Mouse (Mus musculus): Measurements from ENCODE around the gene Dennd2d. TPM values are rescaled to one million over a fixed set of nuclear protein-coding genes. Genes with fewer than 3 reads are reported as not detected.

Dennd2d gene
- polyA plus RNA-seq, 1 experiment from 2014 or later = 0.84 TPM

DNA sequence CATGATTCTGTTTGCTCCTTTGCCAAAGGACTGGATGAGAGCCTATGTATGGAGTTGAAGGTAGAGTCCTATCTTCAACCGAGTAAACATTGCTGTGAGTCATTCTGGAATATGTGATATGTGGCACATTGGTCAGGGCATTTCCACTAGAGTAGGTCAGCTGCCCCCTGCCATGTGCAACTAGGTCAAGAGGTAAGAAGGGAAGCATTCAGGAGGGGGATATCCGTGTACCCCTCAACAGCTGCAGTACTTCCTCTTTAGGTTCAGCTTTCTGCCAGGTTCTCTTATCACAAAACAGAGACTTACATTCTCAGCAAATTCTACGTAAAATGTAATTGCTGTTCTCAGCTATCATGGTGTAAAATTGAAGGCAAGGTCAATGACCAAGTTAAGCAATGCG, 8.0 kb upstream of the Dennd2d start:
- Histone ChIP-seq H3K27ac (ENCODE audit: low read depth, low read length) (no peak overlapping the region), H3K9ac (ENCODE audit: low read depth, low read length) (no peak overlapping the region), H3K4me1 (ENCODE audit: control insufficient read depth, insufficient read depth, low read depth, low read length) (no peaks in the 10 kb centered on the region), H3K4me2 (ENCODE audit: low read length) (no peak overlapping the region), H3K4me3 (ENCODE audit: low read length) (no peak overlapping the region), H3K36me3 (ENCODE audit: control insufficient read depth, insufficient read depth, low read length) (no peaks in the 10 kb centered on the region), H3K9me3 (ENCODE audit: control insufficient read depth, low read length) (no peaks in the 10 kb centered on the region), H3K27me3 (replicated peaks; ENCODE audit: control insufficient read depth, insufficient read depth, low read length) (no peaks in the 10 kb centered on the region)
- ATAC-seq = no peak
- WGBS = 89% methylated on average over 4 of the region's 4 CpGs

DNA sequence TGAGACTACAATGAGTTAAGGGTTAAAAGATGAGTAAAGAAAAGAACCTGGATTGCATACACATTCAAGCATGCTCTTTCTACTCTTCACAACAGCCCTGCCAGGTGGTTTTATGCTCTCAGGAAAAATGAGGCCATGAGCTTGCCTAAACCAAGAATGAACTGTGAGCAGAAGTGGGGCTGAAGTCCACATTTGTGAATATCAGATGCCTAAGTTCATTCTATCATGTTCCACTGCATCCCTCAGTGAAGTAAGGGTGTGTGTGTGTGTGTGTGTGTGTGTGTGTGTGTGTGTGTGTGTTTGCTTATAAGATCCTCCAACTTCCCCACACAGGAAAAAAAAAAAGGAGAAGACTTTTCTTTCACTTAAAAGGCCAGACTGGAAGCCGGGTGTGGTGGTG, 5.3 kb upstream of the Dennd2d start:
- Histone ChIP-seq H3K9me3 (ENCODE audit: control insufficient read depth, low read length) (no peaks in the 10 kb centered on the region), H3K4me3 (ENCODE audit: low read length) (no peak overlapping the region), H3K4me2 (ENCODE audit: low read length) (no peak overlapping the region), H3K4me1 (ENCODE audit: control insufficient read depth, insufficient read depth, low read depth, low read length) (no peaks in the 10 kb centered on the region), H3K36me3 (ENCODE audit: control insufficient read depth, insufficient read depth, low read length) (no peaks in the 10 kb centered on the region), H3K27ac (ENCODE audit: low read depth, low read length) (no peak overlapping the region), H3K9ac (ENCODE audit: low read depth, low read length) (no peak overlapping the region), H3K27me3 (replicated peaks; ENCODE audit: control insufficient read depth, insufficient read depth, low read length) (no peaks in the 10 kb centered on the region; the same call in 1 of the 2 replicates)
- ATAC-seq = no peak
- 82% methylated on average over 1 of the region's 1 CpGs for WGBS

DNA sequence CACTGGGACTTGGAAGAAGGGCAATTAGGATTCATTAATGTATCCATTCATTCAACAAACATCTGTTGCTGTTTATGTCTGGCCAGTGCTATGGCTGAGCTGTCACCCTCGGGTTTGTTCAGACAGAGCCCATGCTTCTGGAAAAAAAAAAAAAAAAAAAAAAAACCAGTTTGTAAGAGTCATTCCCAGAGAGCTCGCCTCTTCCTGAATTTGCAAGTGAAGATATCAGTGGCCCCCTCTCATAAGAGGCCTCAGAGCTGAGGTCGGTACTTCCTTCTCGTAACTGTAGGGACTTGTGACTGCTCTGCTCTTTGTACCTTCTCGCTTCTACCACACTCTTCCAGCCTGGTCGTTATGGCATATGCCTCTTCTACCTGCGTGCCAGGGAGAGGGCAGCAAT, 1.1 kb downstream of the Dennd2d start:
- WGBS = 75% methylated on average over 7 of the region's 7 CpGs
- Histone ChIP-seq H3K36me3 (ENCODE audit: control insufficient read depth, insufficient read depth, low read length) (no peaks in the 10 kb centered on the region), H3K27ac (ENCODE audit: low read depth, low read length) (no peak overlapping the region), H3K9me3 (ENCODE audit: control insufficient read depth, low read length) (no peaks in the 10 kb centered on the region), H3K27me3 (replicated peaks; ENCODE audit: control insufficient read depth, insufficient read depth, low read length) (peaks cover 6% of the 10 kb centered on the region; the same call in 1 of the 2 replicates), H3K4me2 (ENCODE audit: low read length) (no peak overlapping the region; the same call in 1 of the 2 replicates), H3K4me1 (ENCODE audit: control insufficient read depth, insufficient read depth, low read depth, low read length) (peaks cover 10% of the 10 kb centered on the region; the same call in 1 of the 2 replicates), H3K9ac (ENCODE audit: low read depth, low read length) (no peak overlapping the region), H3K4me3 (ENCODE audit: low read length) (no peak overlapping the region)
- no peak for ATAC-seq

DNA sequence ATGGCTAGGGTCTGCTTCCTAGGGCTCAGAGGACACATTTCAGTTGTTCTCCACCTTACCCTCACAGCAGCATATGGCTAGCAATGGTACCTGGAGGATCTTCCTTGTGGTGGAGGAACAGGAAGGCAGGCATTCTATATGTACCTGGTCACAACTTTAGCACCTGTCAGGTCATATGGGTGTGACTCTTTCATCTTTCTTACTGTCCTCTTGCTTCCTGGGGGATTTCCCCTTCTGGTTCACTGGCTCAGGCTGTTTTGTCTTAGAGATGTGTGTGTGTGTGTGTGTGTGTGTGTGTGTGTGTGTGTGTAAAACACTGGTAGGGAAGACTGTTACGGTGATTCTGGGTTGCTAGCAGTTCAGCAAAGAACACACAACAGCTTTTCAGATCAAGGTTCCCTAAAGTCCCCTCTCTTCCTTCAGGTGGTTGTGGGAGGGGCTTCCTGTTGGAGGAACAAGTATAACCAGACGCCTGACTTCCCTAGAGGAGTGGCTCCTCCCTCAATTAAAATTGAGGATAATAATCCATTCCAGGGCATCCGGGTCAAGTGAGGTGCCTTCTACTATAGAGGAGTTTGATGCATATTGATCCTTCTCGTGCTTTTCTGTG, 1.7 kb downstream of the Dennd2d start:
- H3K9ac ChIP-seq (ENCODE audit: low read depth, low read length) = no peak overlapping the region
- no peaks in the 10 kb centered on the region for H3K9me3 ChIP-seq (ENCODE audit: control insufficient read depth, low read length)
- H3K4me1 ChIP-seq (ENCODE audit: control insufficient read depth, insufficient read depth, low read depth, low read length) = peaks cover 10% of the 10 kb centered on the region; the same call in 1 of the 2 replicates
- 77% methylated on average over 4 of the region's 4 CpGs for whole genome bisulfite sequencing
- no peak overlapping the region for H3K27ac ChIP-seq (ENCODE audit: low read depth, low read length)
- no peak overlapping the region for H3K4me2 ChIP-seq (ENCODE audit: low read length)
- no peaks in the 10 kb centered on the region for H3K36me3 ChIP-seq (ENCODE audit: control insufficient read depth, insufficient read depth, low read length)
- H3K27me3 ChIP-seq (replicated peaks; ENCODE audit: control insufficient read depth, insufficient read depth, low read length) = peaks cover 6% of the 10 kb centered on the region; the same call in 1 of the 2 replicates
- no peak for ATAC-seq
- H3K4me3 ChIP-seq (ENCODE audit: low read length) = no peak overlapping the region

DNA sequence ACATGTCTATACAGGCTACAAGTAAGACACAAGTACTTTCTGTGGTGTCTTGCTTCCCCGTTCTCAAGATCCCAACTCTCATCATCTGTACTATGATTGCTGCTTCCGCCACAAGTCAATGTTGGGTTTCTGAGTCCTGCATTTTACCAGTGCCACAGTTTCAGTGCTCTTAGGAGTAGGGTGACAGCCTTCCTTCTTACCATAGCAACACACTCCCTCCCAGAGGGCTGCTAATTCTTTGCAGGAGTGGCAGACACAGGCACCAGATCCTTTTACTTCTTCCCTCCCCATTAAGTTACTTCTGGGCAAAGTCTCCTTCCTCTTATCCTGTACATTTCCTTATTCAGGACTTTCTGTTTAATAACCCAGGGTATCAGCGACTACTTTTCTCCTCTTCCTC, 2.7 kb downstream of the Dennd2d start:
- H3K36me3 ChIP-seq (ENCODE audit: control insufficient read depth, insufficient read depth, low read length) = no peaks in the 10 kb centered on the region
- no peaks in the 10 kb centered on the region for H3K9me3 ChIP-seq (ENCODE audit: control insufficient read depth, low read length)
- H3K4me3 ChIP-seq (ENCODE audit: low read length) = no peak overlapping the region
- no peak overlapping the region for H3K27ac ChIP-seq (ENCODE audit: low read depth, low read length)
- H3K4me2 ChIP-seq (ENCODE audit: low read length) = no peak overlapping the region
- 88% methylated on average over 3 of the region's 3 CpGs for WGBS
- no peak overlapping the region for H3K9ac ChIP-seq (ENCODE audit: low read depth, low read length)
- H3K4me1 ChIP-seq (ENCODE audit: control insufficient read depth, insufficient read depth, low read depth, low read length) = peaks cover 10% of the 10 kb centered on the region; the same call in 1 of the 2 replicates
- H3K27me3 ChIP-seq (replicated peaks; ENCODE audit: control insufficient read depth, insufficient read depth, low read length) = peaks cover 6% of the 10 kb centered on the region; the same call in 1 of the 2 replicates
- no peak for ATAC-seq

DNA sequence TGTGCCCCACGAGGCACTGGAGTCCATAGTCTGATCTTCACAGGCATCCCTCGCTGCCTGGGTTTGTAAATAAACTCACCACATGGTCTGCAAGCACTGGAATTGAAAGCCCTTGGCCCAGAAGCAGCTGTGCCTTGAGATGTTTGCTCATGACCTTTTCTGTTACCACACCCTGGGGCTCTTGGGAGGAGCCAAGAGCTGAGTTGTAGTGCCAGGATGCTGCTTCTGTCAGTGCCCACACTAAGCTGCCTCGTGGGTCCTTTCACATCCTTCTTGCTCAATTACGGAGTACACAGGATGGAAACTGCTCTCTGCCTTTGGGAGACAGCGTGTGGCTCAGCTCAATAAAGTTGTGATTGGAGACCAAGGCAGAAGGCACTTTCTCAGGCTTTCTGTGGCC, 3.6 kb downstream of the Dennd2d start:
- H3K4me1 ChIP-seq (ENCODE audit: control insufficient read depth, insufficient read depth, low read depth, low read length) = peaks cover 10% of the 10 kb centered on the region; the same call in 1 of the 2 replicates
- H3K9ac ChIP-seq (ENCODE audit: low read depth, low read length) = no peak overlapping the region
- peaks cover 6% of the 10 kb centered on the region; the same call in 1 of the 2 replicates for H3K27me3 ChIP-seq (replicated peaks; ENCODE audit: control insufficient read depth, insufficient read depth, low read length)
- H3K4me2 ChIP-seq (ENCODE audit: low read length) = no peak overlapping the region
- H3K27ac ChIP-seq (ENCODE audit: low read depth, low read length) = no peak overlapping the region
- WGBS = 79% methylated on average over 5 of the region's 5 CpGs
- H3K9me3 ChIP-seq (ENCODE audit: control insufficient read depth, low read length) = no peaks in the 10 kb centered on the region
- H3K4me3 ChIP-seq (ENCODE audit: low read length) = no peak overlapping the region
- no peak for ATAC-seq
- H3K36me3 ChIP-seq (ENCODE audit: control insufficient read depth, insufficient read depth, low read length) = no peaks in the 10 kb centered on the region

DNA sequence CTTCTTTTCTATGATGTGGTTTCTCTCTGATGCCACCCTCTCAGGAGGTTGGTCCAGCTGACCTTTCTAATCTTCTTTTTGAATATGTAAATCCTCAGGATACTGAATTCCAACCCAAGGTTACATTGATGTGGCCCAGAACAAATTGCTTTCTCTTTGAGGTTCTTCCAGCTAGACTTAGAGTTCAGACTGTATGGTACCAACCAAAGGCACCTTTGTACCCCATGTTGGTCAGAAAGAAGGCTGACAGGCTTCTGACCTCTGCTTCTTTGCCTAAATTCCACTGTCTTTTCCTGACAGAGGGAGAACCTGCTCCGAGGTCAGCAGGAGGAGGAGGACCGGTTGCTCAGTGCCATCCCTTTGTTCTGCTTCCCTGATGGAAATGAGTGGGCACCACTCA, 5.3 kb downstream of the Dennd2d start:
- H3K9me3 ChIP-seq (ENCODE audit: control insufficient read depth, low read length) = no peaks in the 10 kb centered on the region
- WGBS = 81% methylated on average over 2 of the region's 2 CpGs
- no peak overlapping the region for H3K9ac ChIP-seq (ENCODE audit: low read depth, low read length)
- H3K27me3 ChIP-seq (replicated peaks; ENCODE audit: control insufficient read depth, insufficient read depth, low read length) = no peaks in the 10 kb centered on the region
- H3K4me3 ChIP-seq (ENCODE audit: low read length) = no peak overlapping the region
- H3K4me1 ChIP-seq (ENCODE audit: control insufficient read depth, insufficient read depth, low read depth, low read length) = peaks cover 4% of the 10 kb centered on the region; the same call in 1 of the 2 replicates
- no peaks in the 10 kb centered on the region for H3K36me3 ChIP-seq (ENCODE audit: control insufficient read depth, insufficient read depth, low read length)
- no peak overlapping the region for H3K27ac ChIP-seq (ENCODE audit: low read depth, low read length)
- H3K4me2 ChIP-seq (ENCODE audit: low read length) = no peak overlapping the region
- ATAC-seq = no peak

DNA sequence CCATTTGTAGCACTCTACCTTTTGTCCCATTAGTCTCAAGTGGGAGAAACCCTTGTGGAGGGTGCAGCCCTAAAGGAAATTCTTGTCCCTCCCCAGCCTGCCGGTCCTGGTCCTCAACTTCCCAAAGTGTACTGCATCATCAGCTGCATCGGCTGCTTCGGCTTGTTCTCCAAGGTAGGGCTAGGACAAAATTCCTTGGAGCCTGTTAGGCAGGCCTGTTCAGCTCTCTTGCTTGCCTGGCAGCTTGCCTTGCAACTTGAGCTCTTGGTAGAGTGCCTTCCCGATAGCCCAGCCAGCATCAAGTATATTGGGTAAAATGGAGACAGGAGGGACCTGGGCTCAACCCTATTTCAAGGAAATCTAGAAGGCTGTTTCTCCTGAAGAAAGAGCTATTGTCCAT, 8.0 kb downstream of the Dennd2d start:
- no peaks in the 10 kb centered on the region for H3K9me3 ChIP-seq (ENCODE audit: control insufficient read depth, low read length)
- no peaks in the 10 kb centered on the region for H3K4me1 ChIP-seq (ENCODE audit: control insufficient read depth, insufficient read depth, low read depth, low read length)
- no peaks in the 10 kb centered on the region for H3K27me3 ChIP-seq (replicated peaks; ENCODE audit: control insufficient read depth, insufficient read depth, low read length)
- 94% methylated on average over 4 of the region's 4 CpGs for WGBS
- H3K4me2 ChIP-seq (ENCODE audit: low read length) = no peak overlapping the region
- H3K4me3 ChIP-seq (ENCODE audit: low read length) = no peak overlapping the region
- no peak overlapping the region for H3K9ac ChIP-seq (ENCODE audit: low read depth, low read length)
- H3K36me3 ChIP-seq (ENCODE audit: control insufficient read depth, insufficient read depth, low read length) = no peaks in the 10 kb centered on the region
- no peak overlapping the region for H3K27ac ChIP-seq (ENCODE audit: low read depth, low read length)
- ATAC-seq = no peak

DNA sequence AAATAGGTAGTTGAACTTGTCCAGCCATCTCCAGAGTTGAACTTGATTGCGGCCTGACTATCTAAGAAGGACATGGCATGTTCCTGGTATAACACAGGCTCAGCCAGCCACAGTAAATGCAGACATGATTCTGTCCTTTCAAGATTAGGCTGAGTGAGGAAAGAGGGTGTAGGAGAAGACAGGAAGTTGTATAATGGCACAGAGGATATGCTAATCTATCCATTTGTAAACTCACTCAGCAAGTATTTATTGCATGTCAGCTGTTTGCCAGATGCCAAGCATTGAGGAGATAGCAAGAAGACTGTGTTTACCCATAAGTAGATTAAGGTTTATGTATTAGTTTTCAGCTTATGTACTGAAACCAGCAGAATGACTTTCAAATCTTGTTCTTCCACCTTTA, 10.5 kb downstream of the Dennd2d start:
- WGBS = 94% methylated on average over 1 of the region's 1 CpGs
- Histone ChIP-seq H3K4me1 (ENCODE audit: control insufficient read depth, insufficient read depth, low read depth, low read length) (no peaks in the 10 kb centered on the region), H3K27ac (ENCODE audit: low read depth, low read length) (no peak overlapping the region), H3K27me3 (replicated peaks; ENCODE audit: control insufficient read depth, insufficient read depth, low read length) (no peaks in the 10 kb centered on the region), H3K9ac (ENCODE audit: low read depth, low read length) (no peak overlapping the region), H3K4me2 (ENCODE audit: low read length) (no peak overlapping the region), H3K9me3 (ENCODE audit: control insufficient read depth, low read length) (no peaks in the 10 kb centered on the region), H3K36me3 (ENCODE audit: control insufficient read depth, insufficient read depth, low read length) (no peaks in the 10 kb centered on the region), H3K4me3 (ENCODE audit: low read length) (no peak overlapping the region)
- no peak for ATAC-seq
